Mouse (Mus musculus): Measurements from ENCODE around the gene Itpk1. TPM values are rescaled to one million over a fixed set of nuclear protein-coding genes. Genes with fewer than 3 reads are reported as not detected.

The Itpk1 gene
- total RNA-seq, 2 experiments from 2014 or later = 9.1 to 12.4 TPM

GRCm38 (mm10) chr12:102625118-102625517, 79.6 kb downstream of the Itpk1 start:
- no peak for DNase-seq

DNA sequence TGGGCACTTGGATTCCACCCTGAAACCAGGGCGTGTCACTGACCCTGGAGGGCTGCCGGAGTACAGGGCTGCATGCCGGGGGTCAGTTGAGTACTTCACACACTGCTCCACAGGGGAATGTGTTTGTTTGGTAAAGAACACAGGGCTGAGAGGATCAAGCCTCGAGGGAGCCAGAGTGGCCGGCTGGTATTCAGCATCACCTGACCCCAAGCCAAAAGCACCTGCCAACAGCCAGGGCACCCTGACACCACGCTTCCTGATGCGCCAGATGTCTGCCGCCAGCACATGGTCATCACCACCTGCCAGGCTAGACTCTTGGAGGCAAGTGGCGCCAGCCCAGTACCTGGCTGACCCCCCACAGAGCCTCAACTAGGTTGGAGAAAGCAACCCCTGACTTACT, 80.9 kb downstream of the Itpk1 start:
- peak in 1 of 2 experiments; percentile 42 for DNase-seq

DNA sequence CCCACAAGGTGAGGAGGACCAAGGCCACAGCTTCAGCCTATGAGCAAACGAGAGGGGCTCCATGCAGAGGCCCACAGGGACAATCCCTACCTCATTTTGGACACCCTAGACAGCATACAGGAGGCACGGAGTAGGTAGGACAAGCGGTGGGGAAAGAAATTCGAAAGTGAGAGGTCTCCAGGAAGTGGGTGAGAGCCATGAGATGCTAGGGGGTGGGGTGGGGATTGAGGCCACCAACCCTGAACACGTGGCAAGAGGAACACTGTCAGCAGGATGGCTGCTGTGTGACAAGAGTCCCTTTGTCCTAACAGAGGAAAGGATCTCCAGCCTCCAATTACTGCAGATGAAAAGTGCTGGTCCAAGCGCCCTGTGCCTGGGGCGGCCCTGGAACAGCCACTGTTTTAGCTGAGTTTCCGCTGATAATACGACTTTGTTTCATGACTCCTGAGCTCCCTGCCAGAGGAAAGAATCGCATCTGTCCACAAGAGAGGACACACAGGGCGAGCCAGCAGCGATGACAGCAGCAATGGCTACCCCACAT, 82.4 kb downstream of the Itpk1 start:
- DNase-seq = peak in 1 of 2 experiments; percentile 34

DNA sequence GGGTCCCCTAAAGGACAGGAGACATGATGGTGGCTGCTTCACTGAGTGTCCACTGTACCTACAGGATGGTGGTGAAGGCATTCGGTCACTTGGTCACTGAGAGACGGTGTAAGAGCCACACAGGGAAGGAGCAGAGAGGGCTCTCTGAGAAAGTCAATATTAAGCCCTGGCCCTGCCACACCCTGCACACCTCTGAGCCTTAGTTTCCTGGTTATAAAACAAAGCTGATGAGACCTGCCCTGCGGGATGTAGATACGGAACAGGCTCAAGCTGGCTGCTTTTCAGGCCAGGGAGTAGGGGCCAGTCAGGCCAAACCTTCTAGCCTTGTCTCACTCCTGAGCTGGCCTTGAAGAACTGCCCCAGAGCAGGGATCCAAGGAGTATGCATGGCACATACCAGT, 82.9 kb downstream of the Itpk1 start:
- DNase-seq = no peak

GRCm38 (mm10) chr12:102621205-102621604, 83.5 kb downstream of the Itpk1 start:
- DNase-seq = no peak

- DNase-seq = no peak
Observed at GRCm38 (mm10) chr12:102619908-102620307, 84.8 kb downstream of the Itpk1 start.

DNA sequence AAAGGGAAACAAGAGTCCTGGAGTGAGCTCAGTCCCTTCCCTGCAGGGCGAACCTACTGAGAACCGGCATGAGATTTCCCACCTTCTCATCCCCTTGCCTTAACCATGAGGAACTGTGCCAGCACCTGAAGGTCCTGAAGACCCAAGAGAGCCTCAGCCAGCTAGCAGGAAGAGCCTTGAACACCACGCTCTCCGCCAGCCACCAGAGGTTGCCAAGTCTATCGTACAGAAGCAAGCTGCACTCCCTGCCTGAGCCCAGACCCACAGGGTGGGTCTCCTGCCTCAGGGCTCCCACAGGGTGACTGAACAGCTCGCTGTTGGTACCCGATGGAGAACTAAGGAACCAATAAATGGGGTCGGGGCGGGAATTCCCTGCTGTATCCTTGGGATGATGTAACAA, 86.6 kb downstream of the Itpk1 start:
- no peak for DNase-seq

- peak in 1 of 2 experiments; percentile 38 for DNase-seq
Observed at GRCm38 (mm10) chr12:102616843-102617519, 87.7 kb downstream of the Itpk1 start.

- no peak for DNase-seq
Observed at GRCm38 (mm10) chr12:102616201-102616600, 88.5 kb downstream of the Itpk1 start.

GRCm38 (mm10) chr12:102613411-102613810, 91.3 kb downstream of the Itpk1 start:
- DNase-seq = no peak

DNA sequence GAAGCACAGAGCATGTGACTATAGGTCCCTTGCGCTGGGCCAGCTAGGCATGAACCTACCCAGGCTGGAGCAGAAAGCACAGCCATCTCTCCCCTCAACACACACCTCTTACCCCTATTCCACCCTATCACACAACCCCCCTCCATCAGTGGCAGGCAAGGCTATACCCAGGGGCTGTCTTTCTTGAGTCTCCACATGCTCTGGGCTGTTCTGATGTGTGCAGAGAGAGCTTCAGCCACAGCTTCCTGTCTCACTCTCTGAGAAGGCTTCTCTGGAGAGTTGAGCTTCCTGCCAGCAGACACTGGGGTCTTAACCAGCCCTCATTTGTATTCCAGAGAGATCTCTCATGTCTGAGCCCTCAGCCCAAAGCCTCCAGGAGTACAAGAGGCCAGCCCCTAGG, 92.3 kb downstream of the Itpk1 start:
- no peak for DNase-seq

- DNase-seq = no peak
Observed at GRCm38 (mm10) chr12:102610927-102611326, 93.8 kb downstream of the Itpk1 start.

- no peak for DNase-seq
Observed at GRCm38 (mm10) chr12:102607808-102608517, 96.8 kb downstream of the Itpk1 start.

- DNase-seq = no peak
Observed at GRCm38 (mm10) chr12:102607066-102607465, 97.7 kb downstream of the Itpk1 start.

- no peak for DNase-seq
Observed at GRCm38 (mm10) chr12:102605607-102606006, 99.1 kb downstream of the Itpk1 start.

DNA sequence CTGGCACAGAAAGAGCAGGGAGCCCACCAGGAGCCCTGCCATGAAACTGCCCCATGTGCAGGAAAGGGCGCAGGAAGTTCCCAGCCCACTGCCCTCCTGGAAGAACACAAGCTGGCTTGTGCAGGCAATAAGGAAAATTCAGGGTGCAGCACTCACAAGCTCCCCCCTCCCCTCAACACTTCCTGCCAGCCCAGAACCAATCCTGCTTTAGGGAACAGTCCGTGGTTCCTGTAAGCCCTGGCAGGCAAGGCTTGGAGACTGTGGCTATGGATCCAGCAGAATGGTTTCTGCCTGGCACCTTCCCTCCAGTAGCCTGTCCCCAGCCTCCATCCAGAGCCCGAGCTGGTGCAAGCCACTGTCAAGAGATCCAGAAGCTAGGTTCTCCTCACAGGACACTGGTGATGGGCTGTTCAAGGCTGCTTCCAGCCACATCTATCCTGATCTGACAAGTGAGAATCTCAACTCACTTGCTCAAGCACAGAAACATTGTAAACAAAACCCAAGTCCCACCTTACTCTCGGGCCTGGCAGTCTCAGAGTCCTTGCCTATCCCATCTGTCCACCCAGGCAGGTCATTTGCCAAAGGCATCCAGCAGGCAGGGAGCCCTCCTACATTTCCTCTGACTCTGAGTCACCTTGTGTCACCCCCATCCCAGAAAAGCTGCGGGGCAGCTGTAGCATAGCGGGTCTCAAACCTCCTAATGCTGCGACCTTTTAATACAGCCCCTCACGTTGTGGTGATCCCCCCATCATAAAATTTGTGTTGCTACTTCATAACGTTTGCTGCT, 102.3 kb downstream of the Itpk1 start:
- DNase-seq = no peak

DNA sequence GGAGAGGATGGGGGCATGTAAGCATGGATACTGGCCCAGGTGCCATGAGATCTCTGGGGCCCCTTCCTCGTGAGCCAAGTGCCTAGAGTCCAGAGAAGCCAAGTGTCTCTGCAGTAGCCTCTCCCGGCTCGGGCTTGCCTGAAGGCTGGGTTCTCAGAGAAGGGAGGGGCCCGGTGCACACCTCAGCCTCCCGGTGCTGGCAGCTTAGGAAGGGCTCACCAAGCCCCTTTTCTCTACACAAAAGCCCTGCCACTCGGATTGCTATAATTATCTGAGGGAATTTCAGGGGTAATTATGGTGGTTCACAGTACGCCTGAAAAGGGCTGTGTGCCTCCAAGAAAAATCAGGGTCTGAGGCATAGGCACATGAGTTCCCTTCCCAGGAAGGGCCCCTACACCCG, 102.9 kb downstream of the Itpk1 start:
- no peak for DNase-seq

- DNase-seq = peak; percentile 35 to 65
Observed at GRCm38 (mm10) chr12:102600345-102600744, 104.4 kb downstream of the Itpk1 start.

DNA sequence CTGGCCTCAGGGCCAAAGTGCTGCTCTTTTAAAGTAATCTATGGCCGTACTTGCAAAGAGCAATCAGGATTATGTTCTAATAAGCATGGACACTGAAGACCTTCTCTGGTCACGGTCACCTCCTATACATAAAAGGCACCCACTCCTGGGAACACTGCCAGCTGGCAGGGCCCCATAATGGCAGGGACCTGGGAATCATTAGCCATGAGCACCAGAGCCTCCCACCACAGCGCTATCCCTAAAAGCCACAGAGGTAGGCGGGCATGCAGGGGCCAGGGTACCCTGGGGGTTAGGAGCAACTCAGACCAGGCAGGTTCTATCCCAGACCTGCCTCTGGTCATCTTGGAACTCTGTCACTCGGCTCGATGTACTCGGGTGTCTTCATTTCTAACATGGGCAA, 104.9 kb downstream of the Itpk1 start:
- DNase-seq = no peak

DNA sequence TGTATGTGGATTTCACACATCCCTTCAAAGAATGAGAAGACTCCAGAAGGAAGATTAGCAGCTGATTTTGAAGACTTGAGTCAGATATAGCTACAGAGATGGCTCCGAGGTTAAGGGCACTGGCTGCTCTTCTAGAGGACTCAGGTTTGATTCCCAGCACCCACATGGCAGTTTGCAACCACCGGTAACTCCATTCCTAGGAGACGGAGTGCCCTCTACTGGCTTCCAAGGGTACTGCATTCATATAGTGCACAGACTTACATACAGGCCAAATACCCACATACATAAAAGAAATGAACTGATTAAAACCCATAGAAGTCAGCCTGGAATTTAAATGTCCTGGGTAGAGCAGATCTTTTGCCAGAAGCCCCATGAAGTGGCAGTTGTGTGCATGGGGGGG, 106.2 kb downstream of the Itpk1 start:
- no peak for DNase-seq

DNA sequence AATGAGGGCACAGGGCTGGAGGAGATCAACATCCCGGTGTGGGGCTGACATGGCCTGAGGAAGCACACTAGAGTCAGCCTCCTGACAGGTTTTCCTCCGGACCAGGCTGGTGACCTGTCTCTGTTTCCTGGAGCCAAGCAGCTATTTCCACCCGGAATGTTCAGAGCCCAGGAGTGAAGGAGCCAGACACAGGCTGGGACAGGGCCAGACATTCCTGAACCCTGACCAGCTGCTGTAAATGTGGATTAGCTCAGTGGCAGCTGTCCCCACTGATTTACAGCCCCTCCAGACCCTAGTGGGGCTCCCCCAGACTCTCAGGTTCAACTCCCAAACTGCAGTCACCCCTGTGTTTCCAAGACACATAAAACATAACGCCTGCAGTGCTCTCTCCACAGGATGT, 107.3 kb downstream of the Itpk1 start:
- DNase-seq = peak; percentile 74 to 79

GRCm38 (mm10) chr12:102596410-102596809, 108.3 kb downstream of the Itpk1 start:
- DNase-seq = no peak

DNA sequence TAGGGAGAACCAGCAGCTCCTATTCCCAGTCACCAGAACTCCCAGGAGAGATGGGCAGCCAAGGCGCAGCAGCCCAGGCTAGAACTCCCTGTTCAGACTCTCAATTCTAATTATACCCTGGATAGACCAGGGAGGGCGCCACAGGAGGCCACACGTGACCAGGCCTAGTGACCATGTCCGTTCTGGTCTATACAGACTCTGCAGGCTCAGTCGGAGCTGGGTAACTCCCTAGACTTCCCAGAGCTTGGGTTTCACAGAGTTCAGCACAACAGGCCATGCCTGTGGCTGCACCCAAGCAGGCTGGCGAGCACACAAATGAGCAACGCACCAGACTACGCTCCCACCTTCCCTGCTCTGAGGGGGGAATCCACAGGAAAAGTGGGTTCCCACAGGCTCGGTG, 110.1 kb downstream of the Itpk1 start:
- DNase-seq = no peak

Measured in heart, adult 18-20 months (tissue).